Mouse (Mus musculus) embryo, embryonic 11 days (tissue): ENCODE results near the gene Chek2.
"Not testable (repeated sequence)": the region's sequence is repeated elsewhere in the genome, so short reads cannot be mapped to it uniquely, and the experiment has no call there.

ENCODE experiments used
- DNase-seq: peaks from one replicate; pipeline ENCODE4 v3.0.0-alpha.2; 2015

Chek2 gene

DNA sequence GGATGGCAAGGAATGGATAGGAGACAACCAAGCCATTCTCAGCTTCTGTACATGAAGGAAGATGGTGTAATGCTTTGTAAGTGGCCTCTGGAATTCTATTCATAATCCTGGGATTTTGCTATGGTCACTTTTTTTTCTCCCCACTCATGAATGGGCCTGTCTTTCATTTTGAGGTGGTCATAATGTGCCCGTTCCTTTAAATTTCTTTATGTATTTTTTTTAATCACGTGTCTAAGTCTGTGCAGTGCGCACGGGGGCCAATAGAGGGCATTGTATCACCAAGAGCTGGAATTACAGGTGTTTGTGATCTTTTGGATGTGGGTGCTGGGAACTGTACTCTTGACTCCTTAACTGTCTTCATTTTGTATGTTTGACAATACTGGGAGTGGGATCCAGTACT lies 686 bp downstream of the Chek2 start:
- peak; percentile 43 for DNase-seq

DNA sequence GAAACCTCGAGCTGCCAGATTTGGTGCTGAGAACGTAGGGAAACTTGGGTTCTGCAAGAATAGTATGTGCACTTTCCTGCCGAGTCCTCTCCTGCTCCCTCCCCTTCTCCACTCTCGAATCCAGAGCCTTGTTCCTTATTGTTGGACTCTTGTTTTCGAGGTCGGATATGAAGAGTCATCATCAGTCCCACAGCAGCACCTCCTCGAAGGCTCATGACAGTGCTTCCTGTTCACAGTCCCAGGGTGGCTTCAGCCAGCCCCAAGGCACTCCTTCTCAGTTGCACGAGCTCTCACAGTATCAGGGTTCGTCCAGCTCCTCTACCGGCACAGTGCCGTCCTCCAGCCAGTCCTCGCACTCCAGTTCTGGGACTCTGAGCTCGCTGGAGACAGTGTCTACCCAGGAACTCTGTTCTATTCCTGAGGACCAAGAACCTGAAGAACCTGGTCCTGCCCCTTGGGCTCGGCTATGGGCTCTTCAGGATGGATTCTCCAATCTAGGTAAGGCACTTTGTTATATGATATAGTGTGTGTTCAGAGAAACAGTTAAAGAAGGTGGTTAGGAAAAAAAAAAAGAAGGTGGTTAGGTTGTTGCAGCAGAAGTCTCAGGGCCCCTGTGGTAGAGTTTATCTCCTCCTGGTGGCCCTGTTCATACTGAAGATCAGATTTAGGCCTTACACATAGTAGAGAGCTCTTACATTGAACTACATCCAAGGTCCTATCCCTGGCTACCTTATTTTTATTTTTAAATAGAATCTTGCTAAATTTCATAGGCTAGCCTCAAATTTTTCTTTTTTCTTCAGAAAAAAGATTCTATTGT lies 1.5 kb downstream of the Chek2 start:
- DNase-seq = no peak

DNA sequence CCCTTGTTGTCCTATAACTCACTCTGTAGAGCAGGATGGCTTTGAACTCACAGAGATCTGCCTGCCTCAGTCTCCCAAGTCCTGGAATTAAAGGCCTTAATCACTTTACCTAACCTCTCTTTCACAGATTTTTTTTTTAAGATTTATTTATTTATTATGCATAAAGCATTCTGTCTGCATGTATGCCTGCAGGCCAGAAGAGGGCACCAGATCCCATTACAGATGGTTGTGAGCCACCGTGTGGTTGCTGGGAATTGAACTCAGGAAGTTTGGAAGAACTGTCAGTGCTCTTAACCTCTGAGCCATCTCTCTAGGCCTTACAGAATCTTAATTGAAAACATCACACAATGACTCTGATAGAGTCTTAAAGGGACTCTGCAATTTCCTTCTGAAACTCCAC lies 13.2 kb downstream of the Chek2 start:
- no peak for DNase-seq

DNA sequence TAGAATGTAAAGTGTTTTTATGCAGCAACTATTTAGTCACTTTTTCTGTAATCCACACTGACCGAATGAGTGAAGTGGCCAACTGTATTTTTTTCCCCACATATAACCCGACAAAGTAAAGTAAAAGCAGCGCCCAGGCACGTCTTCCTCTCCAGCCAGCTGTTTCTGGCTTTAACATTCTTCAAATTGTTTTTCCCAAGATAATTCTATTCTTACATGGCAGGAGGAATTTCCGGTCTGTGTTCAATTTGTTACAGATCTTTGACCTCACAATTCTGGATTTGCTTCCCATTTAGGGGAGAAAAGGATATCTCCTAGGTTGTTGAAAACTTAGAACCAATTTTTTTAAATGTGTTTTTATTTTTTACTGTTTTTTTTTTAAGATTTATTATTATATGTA lies 17.3 kb downstream of the Chek2 start:
- DNase-seq = peak; percentile 39

DNA sequence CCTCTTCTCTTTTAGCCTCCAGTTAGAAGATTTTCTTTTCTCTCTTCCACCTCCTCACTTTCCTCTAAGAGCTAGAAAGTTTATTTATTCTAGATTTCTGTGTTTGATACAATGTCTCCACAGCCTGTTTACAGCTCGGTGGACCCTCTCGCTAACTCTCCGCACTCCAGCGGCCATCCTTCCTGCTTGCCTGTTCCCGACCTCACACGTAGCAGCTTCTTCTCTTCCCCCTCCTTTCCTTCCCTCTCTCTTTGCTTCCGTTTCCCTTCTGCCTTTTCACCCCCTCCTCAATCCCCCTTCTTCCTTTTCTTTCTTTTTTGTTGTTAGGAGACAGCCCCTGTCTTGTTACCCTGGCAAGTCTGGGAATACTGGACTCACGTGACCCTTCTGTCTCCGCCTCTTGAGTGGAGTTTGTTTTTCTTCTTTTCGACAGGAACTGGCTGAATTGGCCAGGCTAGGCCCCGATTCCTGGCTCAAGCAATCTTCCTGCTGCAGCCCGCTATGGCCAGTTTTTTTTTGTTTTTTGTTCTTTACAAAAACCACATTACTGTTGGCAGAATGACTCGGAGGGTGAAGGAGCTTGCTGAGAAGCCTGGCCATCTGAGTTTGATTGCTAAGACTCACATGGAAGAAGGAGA lies 19.4 kb downstream of the Chek2 start:
- DNase-seq = peak; percentile 54

DNA sequence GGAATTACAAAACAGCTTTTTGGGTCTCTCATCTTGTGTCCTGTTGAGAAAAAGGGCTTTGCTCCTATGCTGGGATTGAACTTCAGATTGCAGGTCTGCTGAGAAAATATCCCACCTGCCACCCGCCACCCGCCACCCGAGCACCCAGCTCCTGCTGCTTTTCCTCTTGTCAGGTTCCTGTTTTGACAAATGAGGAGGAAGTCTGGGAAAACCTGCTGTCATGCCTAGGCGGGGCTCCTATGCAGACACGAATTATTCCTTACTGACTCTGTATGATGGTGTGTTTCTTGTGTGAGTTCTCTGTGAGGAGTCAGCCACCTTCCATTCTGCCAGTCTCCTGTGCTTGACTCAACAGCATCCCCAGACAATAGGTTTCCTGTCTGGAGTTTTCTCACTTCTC lies 20.7 kb downstream of the Chek2 start:
- no peak for DNase-seq

DNA sequence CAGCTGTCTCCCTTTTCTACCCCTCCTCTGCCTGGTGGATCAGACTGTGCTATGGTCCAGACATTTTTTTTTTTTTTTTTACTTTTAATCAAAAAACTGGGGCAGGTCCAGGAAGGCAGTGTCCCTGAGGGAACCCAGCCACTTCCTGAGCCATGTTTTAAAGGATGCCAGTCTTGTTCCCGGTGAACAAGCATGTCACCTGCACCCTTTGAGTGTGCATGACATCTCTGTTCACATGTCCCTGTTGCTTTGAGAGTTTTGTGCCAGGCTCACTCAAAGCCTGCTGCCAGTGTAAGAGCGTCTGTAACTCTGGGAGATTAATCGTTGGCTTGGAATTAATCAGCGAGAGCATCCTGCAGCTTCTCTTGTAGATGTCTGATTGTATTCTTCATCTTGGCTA lies 28.7 kb downstream of the Chek2 start:
- DNase-seq = no peak

DNA sequence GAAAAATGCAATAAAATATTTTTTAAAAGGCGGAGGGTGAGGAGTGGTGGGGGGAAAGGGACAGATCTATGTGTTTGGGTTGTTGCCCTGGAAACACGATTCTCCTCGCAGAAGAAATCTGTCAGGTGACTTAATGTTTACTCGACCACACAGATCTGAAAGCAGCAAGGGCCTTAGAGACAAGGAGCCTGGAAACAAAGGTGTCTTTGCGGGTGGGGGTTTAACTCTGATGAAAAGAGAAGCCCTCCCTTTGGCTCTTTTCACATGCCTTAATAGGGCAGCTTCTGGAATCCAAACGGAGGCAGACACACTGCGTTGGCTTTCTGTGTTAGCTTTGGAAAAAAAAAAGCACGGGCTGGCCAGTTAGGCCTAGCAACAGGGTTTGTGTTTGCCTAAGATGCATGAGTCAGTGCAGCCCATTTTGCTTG lies 29.5 kb downstream of the Chek2 start:
- DNase-seq = no peak

DNA sequence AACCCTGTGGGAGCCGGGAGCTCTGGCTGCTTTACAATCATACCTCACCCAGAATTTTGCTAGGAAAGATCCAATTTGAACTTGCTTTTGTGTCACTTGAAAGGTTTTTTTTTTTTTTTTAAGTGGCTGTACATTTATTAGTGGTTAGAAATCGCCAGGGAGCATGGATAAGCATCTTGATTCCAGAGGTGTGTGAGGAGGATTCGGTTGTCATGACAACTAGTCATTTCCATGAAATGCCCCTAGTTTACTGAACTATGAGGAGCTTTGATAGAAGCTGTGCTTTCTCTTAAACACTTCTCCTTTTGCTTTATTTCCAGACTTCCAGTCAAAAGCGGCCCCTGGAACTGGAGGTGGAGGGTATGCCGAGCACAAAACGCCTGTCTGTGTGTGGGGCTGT lies 33.4 kb downstream of the Chek2 start:
- no peak for DNase-seq

DNA sequence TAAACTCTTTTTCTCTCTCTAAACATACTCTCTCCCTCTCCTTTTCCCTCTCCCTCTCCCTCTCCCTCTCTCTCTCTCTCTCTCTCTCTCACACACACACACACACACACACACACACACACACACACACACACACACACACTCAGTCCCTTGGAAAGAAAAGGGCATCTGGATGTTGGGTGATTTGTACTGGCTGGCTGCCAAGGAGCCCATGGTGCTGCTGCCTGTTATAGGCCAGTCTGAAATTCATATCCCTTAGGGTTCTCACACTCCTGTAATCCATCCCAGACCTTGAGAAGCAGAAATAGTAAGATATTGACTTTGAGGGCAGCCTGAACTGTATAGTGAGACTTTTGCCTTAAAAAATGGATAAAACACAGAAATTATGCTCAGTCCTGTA lies 34.9 kb downstream of the Chek2 start:
- peak; percentile 53 for DNase-seq

DNA sequence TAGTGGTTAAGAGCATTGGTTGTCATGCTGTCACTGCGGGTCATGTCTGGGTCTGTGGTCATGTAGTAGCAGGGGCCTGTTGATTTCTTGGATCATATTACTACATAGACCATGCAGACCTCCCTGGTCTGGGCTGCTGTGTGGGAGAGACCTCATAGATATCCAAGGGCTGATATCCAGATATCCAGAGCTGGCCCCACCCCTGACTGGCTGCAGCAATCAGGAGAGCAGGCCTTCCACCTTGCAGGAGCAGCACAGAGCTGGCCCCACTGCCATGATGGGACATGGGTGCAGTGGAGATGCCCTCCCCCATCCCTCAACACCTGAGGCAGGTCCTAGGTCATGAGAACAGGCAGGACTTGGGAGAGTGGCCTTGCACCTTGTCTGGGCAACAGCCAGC lies 35.5 kb downstream of the Chek2 start:
- DNase-seq = no peak

DNA sequence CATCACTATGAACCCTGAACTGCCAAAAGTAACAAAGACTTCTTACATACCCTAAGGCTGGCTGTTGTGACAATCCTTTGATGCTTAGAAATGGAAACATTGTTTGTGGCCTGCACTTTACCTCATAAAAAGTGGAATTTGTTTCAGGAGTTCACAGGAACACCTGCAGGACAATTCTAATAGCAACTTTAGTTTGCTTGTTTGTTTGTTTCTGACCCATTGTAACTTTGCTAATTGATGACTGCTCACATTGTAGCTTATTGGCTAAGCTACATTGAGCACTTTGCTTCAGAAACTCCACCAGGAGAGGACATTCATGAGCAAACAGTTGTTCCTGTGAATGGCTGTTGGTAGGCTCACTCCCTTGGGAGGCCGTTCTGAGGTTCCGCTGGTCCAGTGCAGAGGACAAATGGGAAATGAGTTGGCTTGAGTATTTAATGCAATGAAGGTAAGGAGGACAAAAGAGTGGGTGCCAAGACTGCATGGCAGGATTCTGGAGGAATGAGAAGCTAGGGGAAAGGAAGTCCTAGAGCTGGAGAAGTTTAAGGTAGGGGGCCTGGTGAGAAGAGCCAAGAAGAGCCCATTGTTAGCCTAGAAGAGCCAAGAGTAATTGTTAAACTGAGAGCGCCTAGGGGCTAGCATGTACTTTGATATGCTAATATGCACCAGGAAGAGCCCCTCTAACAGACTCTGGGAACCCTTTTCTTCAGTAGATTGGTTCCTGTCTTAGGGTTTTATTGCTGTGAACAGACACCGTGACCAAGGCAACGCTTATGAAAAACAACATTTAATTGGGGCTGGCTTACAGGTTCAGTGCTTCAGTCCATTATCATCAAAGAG lies 38.1 kb downstream of the Chek2 start:
- no peak for DNase-seq

DNA sequence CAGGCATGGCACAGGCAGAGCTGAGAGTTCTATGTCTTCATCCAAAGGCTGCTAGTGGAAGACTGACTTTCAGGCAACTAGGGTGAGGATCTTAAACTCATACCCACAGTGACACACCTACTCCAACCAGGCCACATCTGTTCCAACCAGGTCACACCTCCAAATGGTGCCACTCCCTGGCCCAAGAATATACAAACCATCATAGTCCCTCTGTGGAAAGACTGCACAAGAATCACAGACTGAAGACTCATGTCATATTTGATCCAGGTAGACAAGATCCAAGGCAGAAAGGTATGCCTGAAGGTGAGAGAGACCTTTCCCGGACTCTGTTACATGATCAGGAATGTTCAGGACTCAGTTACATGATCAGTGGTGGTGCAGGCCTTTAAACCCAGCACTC lies 38.7 kb downstream of the Chek2 start:
- DNase-seq = not testable (repeated sequence)

DNA sequence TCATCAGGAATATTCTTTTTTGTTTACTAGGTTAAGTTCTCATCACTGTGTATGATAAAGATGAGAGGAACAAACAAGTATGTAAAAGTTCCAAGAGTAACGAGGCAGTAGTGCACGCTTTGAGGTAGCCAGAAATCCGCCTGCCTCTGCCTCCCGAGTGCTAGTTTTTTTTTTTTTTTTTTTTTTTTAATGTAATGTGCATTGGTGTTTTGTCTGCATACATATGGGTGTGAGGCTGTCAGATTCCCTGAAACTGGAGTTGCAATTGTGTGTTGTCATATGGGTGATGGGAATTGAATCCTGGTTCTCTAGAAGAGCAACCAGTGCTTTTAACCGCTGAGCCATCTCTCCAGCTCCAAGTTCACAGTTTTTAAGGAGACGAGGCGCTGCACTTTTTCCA lies 39.3 kb downstream of the Chek2 start:
- DNase-seq = no peak

DNA sequence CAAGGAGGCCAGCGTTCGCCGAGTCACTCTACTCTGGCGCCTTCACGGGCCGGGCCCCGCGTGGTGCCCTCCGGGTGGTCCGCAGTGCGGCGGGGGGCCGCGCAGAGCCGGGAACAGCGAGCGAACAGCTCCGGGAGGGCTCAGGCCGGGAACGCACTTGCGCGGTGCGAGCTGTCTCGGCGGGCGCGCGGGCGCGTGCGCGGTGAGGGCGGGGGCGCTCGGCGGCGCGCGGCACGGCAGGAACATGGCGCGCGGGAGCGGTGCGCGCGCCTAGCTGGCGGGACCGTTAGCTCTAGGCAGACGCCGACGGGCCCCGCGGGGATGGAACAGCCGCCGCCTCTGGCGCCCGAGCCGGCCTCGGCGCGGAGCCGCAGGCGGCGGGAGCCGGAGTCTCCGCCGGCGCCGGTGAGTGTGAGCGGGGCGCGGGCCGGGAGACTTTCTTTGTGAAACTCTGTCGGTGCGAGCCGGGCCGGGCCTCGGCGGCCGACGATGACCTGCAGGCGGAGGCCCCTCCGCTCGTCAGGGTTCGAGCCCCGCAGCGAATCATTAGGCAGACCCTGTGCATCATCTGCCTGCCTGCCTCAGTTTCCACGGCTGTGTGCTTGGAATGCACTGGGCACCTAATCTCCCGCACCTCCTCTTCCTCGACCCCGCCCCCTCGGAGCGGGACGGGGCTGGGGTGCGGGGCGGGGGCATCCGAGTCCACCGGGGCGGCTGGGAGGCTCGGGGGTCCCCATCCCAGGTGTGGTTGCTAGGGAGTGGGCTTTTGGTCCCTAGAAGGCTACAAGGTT lies 40.0 kb downstream of the Chek2 start, which contains the start of gene Ttc28:
Gene Ttc28 (plus strand): TSS at position 220 of the 791 bp plus-strand sequence.
- peak; percentile 96 for DNase-seq

DNA sequence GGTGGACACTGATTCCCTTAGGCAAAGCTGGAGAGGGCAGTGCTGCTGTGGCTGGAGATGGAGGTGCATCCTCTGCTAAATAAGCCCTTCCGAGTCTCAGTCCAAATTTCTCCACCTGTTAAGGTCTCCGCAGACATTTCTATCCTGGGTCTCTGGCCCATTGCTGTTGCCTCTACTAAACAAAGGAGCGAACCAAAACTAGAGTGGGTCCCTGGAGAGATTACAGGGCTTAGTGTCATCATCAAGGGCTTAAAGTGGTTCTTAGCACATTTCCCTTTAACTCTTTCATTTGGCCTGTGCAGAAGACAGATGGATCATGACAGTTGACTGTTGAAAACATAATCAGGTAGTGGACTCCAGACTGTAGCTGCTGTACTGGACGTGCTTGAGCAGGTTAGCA lies 48.8 kb downstream of the Chek2 start:
- DNase-seq = no peak

DNA sequence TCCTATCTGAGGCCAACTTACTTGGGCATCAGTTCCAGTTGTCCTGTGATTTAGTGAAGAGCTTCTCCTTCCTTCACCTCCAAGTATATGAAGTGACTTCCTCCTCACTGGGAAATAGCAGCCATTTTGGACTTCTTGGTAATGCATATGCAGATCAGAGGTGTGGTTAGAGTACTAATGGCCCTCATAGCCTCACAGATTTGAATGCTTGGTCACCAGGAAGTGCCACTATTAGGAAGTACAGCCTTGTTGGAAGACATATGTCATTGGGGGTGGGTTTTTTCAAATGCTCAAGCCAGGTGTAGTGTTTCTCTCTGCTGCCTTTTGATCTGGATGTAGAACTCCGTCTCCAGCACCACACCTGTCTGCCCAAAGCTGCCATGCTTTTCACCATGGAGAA lies 50.2 kb downstream of the Chek2 start:
- no peak for DNase-seq

DNA sequence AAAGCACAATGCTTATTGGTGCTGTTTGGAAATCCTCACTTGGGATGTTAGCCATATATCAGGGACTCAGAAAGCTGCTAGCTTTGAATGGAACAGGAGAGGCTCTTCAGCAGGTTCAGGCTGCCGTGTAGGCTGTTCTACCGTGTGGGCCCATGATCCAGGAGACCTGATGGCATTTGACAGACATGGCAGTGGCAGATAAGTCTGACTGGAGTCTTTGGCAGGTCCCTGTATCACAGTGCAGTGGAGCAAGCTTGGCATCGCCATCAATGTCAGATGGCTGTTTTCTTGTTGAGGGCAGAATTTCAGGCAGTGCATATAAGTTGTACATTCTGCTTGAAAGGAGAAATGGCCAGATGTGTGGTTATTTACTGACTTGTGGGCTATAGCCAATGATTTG lies 50.8 kb downstream of the Chek2 start:
- no peak for DNase-seq

DNA sequence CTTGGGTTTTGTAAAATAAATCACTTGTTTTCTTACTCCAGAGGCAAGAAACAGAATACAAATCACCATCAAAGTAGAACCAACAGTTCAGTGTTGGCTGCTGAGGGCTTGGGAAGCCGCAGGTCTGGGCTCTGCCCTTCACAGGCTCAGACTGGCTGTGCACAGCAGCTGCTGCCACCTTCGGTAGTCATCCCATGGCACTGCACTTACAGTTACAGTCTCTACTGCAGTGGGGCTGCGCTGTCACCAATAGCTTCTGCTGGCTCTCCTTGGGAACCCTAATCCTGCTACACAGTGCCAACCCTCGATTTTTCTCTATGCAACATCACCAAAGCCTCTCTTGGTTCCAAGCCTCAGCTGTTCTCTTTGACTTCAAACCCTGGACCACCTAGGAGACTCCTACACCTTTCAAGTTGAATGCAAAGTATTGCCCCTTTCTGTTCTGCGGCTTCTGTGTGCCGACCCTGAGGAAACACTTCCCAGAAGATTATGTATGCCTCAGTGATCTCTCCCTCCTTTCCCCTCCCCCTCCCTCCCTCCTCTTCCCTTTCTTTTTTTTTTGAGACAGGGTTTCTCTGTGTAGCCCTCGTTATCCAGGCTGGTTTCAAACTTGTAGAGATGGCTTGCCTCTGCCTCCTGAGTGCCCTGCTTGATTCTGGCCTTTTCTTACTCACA lies 57.5 kb downstream of the Chek2 start:
- DNase-seq = peak; percentile 24

DNA sequence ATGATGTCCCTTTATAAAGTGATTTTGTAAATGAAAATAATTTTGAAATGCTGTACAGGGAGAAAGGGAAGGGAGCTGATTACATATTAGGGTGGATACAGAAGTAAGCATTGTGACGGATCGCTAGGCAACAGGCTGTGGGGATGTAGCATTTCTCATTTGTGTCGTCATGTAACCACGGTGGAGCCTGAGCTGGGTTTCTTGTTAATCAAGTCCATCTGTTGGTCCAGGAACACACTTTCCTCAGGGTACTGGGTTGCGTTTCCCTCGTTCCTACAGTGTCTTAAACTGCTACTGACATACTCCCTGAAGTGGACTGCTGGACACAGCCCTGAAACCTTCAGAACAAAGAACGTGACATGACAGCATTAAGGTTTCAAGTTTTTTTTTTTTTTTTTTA lies 58.4 kb downstream of the Chek2 start:
- peak; percentile 78 for DNase-seq

DNA sequence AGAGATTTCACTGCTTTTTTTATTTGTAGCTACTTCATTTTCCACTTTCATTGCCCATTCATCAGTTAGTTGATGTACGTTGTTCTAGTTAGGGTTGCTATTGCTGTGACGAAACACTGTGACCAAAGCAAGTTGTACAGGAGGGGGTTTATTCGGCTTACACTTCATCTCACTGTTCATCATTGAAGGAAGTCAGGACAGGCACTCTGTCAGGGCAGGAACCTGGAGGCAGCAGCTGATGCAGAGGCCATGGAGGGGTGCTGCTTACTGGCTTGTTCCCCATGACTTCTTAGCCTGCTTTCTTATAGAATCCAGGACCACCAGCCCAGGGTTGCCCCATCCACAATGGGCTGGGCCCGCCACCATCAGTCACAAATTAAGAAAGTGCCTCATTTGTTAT lies 59.0 kb downstream of the Chek2 start:
- no peak for DNase-seq

DNA sequence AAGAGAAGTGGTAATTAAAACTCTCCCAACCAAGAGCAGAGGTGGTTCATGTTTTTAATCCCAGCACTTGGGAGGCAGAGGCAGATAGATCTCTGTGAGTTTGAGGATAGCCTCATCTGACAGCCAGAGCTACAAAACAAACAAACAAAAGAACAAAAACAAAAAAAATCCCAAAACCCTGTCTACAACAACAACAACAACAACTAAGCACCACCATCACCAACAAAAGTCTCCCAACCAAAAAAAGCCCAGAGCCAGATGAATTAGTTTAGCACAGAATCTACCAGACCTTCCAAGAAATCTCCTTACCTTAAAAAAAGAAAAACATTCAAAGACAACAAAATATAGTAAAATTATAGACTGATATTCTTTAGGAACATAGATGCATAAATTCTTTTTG lies 60.6 kb downstream of the Chek2 start:
- no peak for DNase-seq
